ENCODE assay signal across 8 mouse cellular contexts in the genomic region with DNA sequence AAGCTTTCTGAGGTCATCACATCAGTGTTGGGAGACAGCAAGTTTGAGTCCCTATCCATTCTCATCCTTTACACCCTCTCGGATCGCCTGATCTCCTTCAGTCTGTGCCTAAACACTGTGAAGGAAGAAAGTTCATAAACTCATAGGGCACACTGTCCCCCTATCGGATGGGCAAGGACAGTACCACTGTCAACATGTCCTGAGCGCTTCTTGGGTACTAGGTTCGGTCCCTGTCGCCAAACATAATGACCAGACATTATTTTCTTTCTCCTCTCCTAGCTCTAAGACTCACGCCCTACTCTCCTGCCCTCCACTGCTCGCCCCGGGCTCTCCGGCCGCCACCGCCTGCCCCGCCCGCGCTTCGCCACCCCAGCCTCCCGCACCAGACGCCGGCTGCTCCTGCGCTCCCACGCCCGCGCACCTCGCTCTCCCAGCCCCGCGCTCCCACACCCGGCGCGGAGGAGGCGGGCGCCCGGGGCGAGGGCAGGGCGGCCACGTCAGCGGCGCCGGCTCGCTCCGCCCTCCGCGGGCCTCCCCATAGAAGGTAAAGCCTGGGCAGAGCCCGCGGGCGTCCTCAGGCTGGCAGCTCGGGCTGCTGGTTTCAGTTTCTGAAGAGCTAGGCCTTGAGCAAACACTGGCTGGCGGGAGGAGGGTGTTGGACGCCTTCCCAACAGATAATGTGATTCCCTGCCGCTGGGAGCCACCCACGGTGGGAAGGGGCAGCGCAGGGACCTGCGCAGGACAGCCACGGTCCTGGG.
DNase-seq lines count a peak whose midpoint lies in the region; ATAC-seq lines count a peak whose summit lies in the region.

No protein-coding gene starts in this region.

- H3K4me1 ChIP-seq in heart, embryonic 14.5 days (ENCODE audit: control insufficient read depth in 2 of 2, insufficient read depth in 2 of 2, low read length in 2 of 2), result peaks cover 15 to 31% of the 10 kb centered on the region in 2 experiments
- peaks cover 68% of the 10 kb centered on the region for H3K4me1 ChIP-seq in liver, embryonic 12.5 days

- H3K9ac ChIP-seq in heart, embryonic 14.5 days (ENCODE audit: low read length), result peak overlapping the region; percentile 77
- H3K9ac ChIP-seq in liver, embryonic 12.5 days, result peak overlapping the region; percentile 88

- H3K27me3 ChIP-seq in heart, embryonic 14.5 days (ENCODE audit: control insufficient read depth, insufficient read depth, low read length), result no peaks in the 10 kb centered on the region; the same call in 1 of the 2 replicates
- H3K27me3 ChIP-seq in liver, embryonic 12.5 days (replicated peaks), result no peaks in the 10 kb centered on the region
- no peaks in the 10 kb centered on the region for H3K27me3 ChIP-seq in splenic B cell, adult 2 months (ENCODE audit: control insufficient read depth, insufficient read depth, low read length, poor library complexity, severe bottlenecking)

- peak overlapping the region; percentile 63 for H3K4me2 ChIP-seq in heart, embryonic 14.5 days (ENCODE audit: low read length)
- H3K4me2 ChIP-seq in liver, embryonic 12.5 days, result peak overlapping the region; percentile 86

- DNase-seq in c-Kit-positive CD71-negative TER-119-negative erythroid progenitor cells, embryonic 14.5 days (ENCODE audit: low read depth), result peak; percentile 73
- DNase-seq in fibroblast of lung, adult 2 months (ENCODE audit: low read depth), result peak; percentile 89
- DNase-seq in kidney, postnatal 14 days, result peak; percentile 95
- peak; percentile 91 for DNase-seq in naive thymus-derived CD4-positive, alpha-beta T cell, adult 2 months (ENCODE audit: low read depth)
- peak; percentile 89 for DNase-seq in splenic B cell, adult 2 months (ENCODE audit: low read depth, low spot score)

- H3K9me3 ChIP-seq in heart, embryonic 14.5 days (ENCODE audit: control insufficient read depth, low read length), result no peaks in the 10 kb centered on the region
- no peaks in the 10 kb centered on the region for H3K9me3 ChIP-seq in liver, embryonic 12.5 days (replicated peaks)

- H3K36me3 ChIP-seq in heart, embryonic 14.5 days (ENCODE audit: control insufficient read depth, insufficient read depth, low read length), result no peaks in the 10 kb centered on the region
- no peaks in the 10 kb centered on the region for H3K36me3 ChIP-seq in liver, embryonic 12.5 days
- no peaks in the 10 kb centered on the region for H3K36me3 ChIP-seq in splenic B cell, adult 2 months (ENCODE audit: control insufficient read depth, insufficient read depth, low read length, poor library complexity, severe bottlenecking)

- peak; percentile 92 for ATAC-seq in CD4-positive, CD25-positive, alpha-beta regulatory T cell, adult 4 months
- ATAC-seq in heart, embryonic 14.5 days (ENCODE audit: insufficient number of reproducible peaks, insufficient read depth, low FRiP score, low read depth), result peak; percentile 93
- peak; percentile 96 for ATAC-seq in liver, embryonic 12.5 days

- H3K27ac ChIP-seq in heart, embryonic 14.5 days (replicated peaks in 1 of 2; ENCODE audit: control insufficient read depth in 1 of 2, insufficient read depth in 1 of 2, low read depth in 2 of 2, low read length in 2 of 2), result peak overlapping the region; percentile 82 to 90
- H3K27ac ChIP-seq in liver, embryonic 12.5 days, result peak overlapping the region; percentile 97

- H3K4me3 ChIP-seq in heart, embryonic 14.5 days (ENCODE audit: control insufficient read depth in 1 of 2, insufficient read depth in 1 of 2, low read depth in 1 of 2, low read length in 2 of 2), result peak overlapping the region; percentile 46 to 51
- peak overlapping the region; percentile 66 for H3K4me3 ChIP-seq in liver, embryonic 12.5 days

- WGBS in heart, embryonic 14.5 days, result 1% methylated on average over 53 of the region's 53 CpGs
- 3% methylated on average over 53 of the region's 53 CpGs for WGBS in liver, embryonic 12.5 days (ENCODE audit: insufficient replicate concordance)

Comparison
In these comparisons a context has a peak if more than half of its experiments do, and no peak if none do; other contexts are left out.
1. Peak in every context shown above with its lines: DNase-seq, ATAC-seq, H3K4me3 ChIP-seq and H3K27ac ChIP-seq.